Mouse (Mus musculus) embryonic stem cell, embryonic (primary cell): ENCODE measurements around the gene E130308A19Rik.

Experiments used
- CTCF ChIA-PET, 4 experiments: fragments of 300-600 bp in 2 of 4; fragments of 350-600 bp in 2 of 4; sonication (Branson Sonifier 250); formaldehyde crosslinking; loops; one replicate each; lab custom pipeline; 2022; ENCODE audit warnings: inconsistent platforms in 2 of 4; lab: Charles Lee
- POLR2A ChIA-PET, 4 experiments: fragments of 300-600 bp in 2 of 4; fragments of 350-600 bp in 2 of 4; sonication (Branson Sonifier 250); formaldehyde crosslinking; loops; one replicate each; lab custom pipeline; 2022; ENCODE audit warnings: antibody characterized with exemption in 4 of 4, inconsistent platforms in 1 of 4; lab: Charles Lee

Gene E130308A19Rik

GRCm38 (mm10) chr4:59728839-59729238 lies 102.8 kb downstream of the E130308A19Rik start:
- ChIA-PET POLR2A (interaction anchor here in 2 of 4 experiments (0.6 to 1.4 kb wide), 3 partner anchors 42 to 200 kb away, joined by 3 to 4 read pairs (median 3); no protein-coding TSS in a partner anchor), CTCF (interaction anchor here in 1 of 4 experiments (0.5 kb wide), 1 partner anchor 32 kb away, joined by 10 read pairs; no protein-coding TSS in a partner anchor)

- CTCF ChIA-PET = no interaction called here
- POLR2A ChIA-PET = interaction anchor here in 1 of 4 experiments (1.5 kb wide), 1 partner anchor 10 kb away, joined by 3 read pairs; no protein-coding TSS in a partner anchor
Measured at GRCm38 (mm10) chr4:59731544-59731943, 105.5 kb downstream of the E130308A19Rik start.

- ChIA-PET CTCF (interaction anchor here (0.7 to 2.0 kb wide), 8 partner anchors 21 to 170 kb away, joined by 3 to 10 read pairs (median 3); no protein-coding TSS in a partner anchor), POLR2A (interaction anchor here in 2 of 4 experiments (0.6 to 1.8 kb wide), 5 partner anchors 10 to 167 kb away, joined by 3 to 5 read pairs (median 4); partner anchors contain the start of gene E130308A19Rik (in 1 of the 2))
Measured at GRCm38 (mm10) chr4:59739321-59739720, 113.3 kb downstream of the E130308A19Rik start.

- ChIA-PET POLR2A (interaction anchor here in 2 of 4 experiments (0.6 to 1.8 kb wide), 2 partner anchors 113 to 168 kb away, joined by 4 read pairs; partner anchors contain the start of gene E130308A19Rik (in 1 of the 2)), CTCF (interaction anchor here in 2 of 4 experiments (0.7 to 2.0 kb wide), 2 partner anchors 20 to 33 kb away, joined by 3 to 10 read pairs; no protein-coding TSS in a partner anchor)
Measured at GRCm38 (mm10) chr4:59739882-59740281, 113.9 kb downstream of the E130308A19Rik start.

GRCm38 (mm10) chr4:59753491-59754140 lies 127.6 kb downstream of the E130308A19Rik start:
- POLR2A ChIA-PET = no interaction called here

GRCm38 (mm10) chr4:59756332-59757082 lies 130.5 kb downstream of the E130308A19Rik start:
- ChIA-PET POLR2A (interaction anchor here in 2 of 4 experiments (0.6 to 1.5 kb wide), 4 partner anchors 8 to 354 kb away, joined by 3 to 4 read pairs (median 3); no protein-coding TSS in a partner anchor), CTCF (interaction anchor here in 1 of 4 experiments (0.6 to 0.7 kb wide), 2 partner anchors 72 to 113 kb away, joined by 3 read pairs; no protein-coding TSS in a partner anchor)

More at GRCm38 (mm10) chr4:59753491-59754140, 127.6 kb downstream of the E130308A19Rik start:
- CTCF ChIA-PET = no interaction called here

GRCm38 (mm10) chr4:59757452-59758435 lies 131.7 kb downstream of the E130308A19Rik start:
- ChIA-PET CTCF (interaction anchor here in 2 of 4 experiments (0.6 kb wide), 3 partner anchors 71 to 436 kb away, joined by 3 to 4 read pairs (median 3); no protein-coding TSS in a partner anchor), POLR2A (interaction anchor here in 2 of 4 experiments (0.6 to 1.6 kb wide), 7 partner anchors 10 to 584 kb away, joined by 3 to 4 read pairs (median 3); no protein-coding TSS in a partner anchor)

- POLR2A ChIA-PET = interaction anchor here (0.6 to 1.7 kb wide), 9 partner anchors 12 to 181 kb away, joined by 3 to 5 read pairs (median 3); partner anchors contain the start of gene E130308A19Rik (in 2 of the 4)
- CTCF ChIA-PET = interaction anchor here (0.5 to 2.8 kb wide), 30 partner anchors 10 to 900 kb away, joined by 3 to 13 read pairs (median 4); no protein-coding TSS in a partner anchor
Measured at GRCm38 (mm10) chr4:59760016-59760415, 134.0 kb downstream of the E130308A19Rik start.

GRCm38 (mm10) chr4:59760636-59761364 lies 134.8 kb downstream of the E130308A19Rik start:
- CTCF ChIA-PET = interaction anchor here (0.6 to 2.8 kb wide), 52 partner anchors 9 to 1811 kb away, joined by 3 to 13 read pairs (median 4); partner anchors contain the start of gene Snx30 (in 1 of the 4)
- POLR2A ChIA-PET = interaction anchor here in 3 of 4 experiments (0.7 to 1.7 kb wide), 9 partner anchors 11 to 326 kb away, joined by 3 to 6 read pairs (median 3); partner anchors contain the start of gene E130308A19Rik (in 2 of the 3)

- ChIA-PET CTCF (interaction anchor here (0.6 to 2.8 kb wide), 36 partner anchors 9 to 1810 kb away, joined by 3 to 13 read pairs (median 6); partner anchors contain the start of gene Snx30 (in 1 of the 4)), POLR2A (interaction anchor here in 1 of 4 experiments (0.7 to 1.7 kb wide), 5 partner anchors 10 to 326 kb away, joined by 3 to 6 read pairs (median 3); no protein-coding TSS in a partner anchor)
Measured at GRCm38 (mm10) chr4:59761365-59761729, 135.3 kb downstream of the E130308A19Rik start.

GRCm38 (mm10) chr4:59764950-59765349 lies 138.9 kb downstream of the E130308A19Rik start:
- POLR2A ChIA-PET = interaction anchor here in 1 of 4 experiments (1.7 kb wide), 1 partner anchor 18 kb away, joined by 6 read pairs; no protein-coding TSS in a partner anchor

GRCm38 (mm10) chr4:59765385-59766005 lies 139.5 kb downstream of the E130308A19Rik start:
- ChIA-PET POLR2A (interaction anchor here in 3 of 4 experiments (0.5 to 1.7 kb wide), 4 partner anchors 11 to 372 kb away, joined by 3 to 6 read pairs (median 4); no protein-coding TSS in a partner anchor), CTCF (interaction anchor here in 1 of 4 experiments (0.7 kb wide), 1 partner anchor 576 kb away, joined by 7 read pairs; the partner anchor contains the start of gene Ugcg)

More at GRCm38 (mm10) chr4:59764950-59765349, 138.9 kb downstream of the E130308A19Rik start:
- CTCF ChIA-PET = no interaction called here

GRCm38 (mm10) chr4:59767717-59768116 lies 141.7 kb downstream of the E130308A19Rik start:
- ChIA-PET POLR2A (interaction anchor here in 2 of 4 experiments (0.5 to 1.6 kb wide), 5 partner anchors 9 to 29 kb away, joined by 3 to 6 read pairs (median 4); no protein-coding TSS in a partner anchor), CTCF (interaction anchor here in 1 of 4 experiments (1.4 kb wide), 1 partner anchor 13 kb away, joined by 3 read pairs; no protein-coding TSS in a partner anchor)

GRCm38 (mm10) chr4:59772171-59772879 lies 146.3 kb downstream of the E130308A19Rik start:
- ChIA-PET POLR2A (interaction anchor here in 2 of 4 experiments (0.7 to 2.3 kb wide), 11 partner anchors 8 to 191 kb away, joined by 3 to 13 read pairs (median 4); partner anchors contain the start of genes Hsdl2 (in 1 of the 2) and Snx30 (in 1 of the 2)), CTCF (interaction anchor here (0.5 to 2.0 kb wide), 4 partner anchors 12 to 44 kb away, joined by 3 to 5 read pairs (median 4); no protein-coding TSS in a partner anchor)
